In the genomic region with DNA sequence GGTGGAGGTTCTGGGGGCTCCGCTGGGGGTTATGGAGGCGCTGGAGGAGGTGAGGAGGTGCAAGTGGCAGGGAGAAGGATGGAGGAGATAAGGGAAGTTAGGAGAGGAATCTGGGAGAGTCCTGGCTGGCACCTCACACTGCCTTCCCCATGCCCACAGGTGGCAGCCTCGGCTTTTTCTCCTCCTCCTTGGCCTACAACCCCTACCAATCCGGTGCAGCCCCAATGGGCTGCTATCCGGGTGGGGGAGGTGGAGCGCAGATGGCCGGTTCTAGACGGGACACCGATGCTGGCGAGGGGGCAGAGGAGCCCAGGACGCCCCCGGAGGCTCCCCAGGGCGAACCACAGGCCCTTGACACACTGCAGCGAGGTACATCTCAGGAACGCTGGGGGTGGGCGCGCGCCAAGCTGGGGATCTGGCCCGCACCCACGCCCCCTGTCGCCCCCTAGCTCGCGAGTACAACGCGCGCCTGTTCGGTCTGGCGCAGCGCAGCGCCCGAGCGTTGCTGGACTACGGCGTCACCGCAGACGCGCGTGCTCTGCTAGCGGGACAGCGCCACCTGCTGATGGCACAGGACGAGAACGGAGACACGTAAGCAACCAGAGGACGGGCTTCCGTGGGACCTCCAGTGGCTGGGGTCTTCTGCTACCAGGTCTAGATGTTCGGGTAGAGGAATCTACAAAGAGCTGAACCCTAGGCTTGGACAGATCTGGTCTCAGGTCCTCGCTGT, we compare ENCODE assay signal across 7 mouse cellular contexts. TPM values are rescaled to one million over a fixed set of nuclear protein-coding genes. Genes with fewer than 3 reads are reported as not detected.
DNase-seq lines count a peak whose midpoint lies in the region; ATAC-seq lines count a peak whose summit lies in the region.

No protein-coding gene starts in this region.

- H3K9me3 ChIP-seq in intestine, embryonic 15.5 days, result no peaks in the 10 kb centered on the region
- no peaks in the 10 kb centered on the region for H3K9me3 ChIP-seq in limb, embryonic 10.5 days (replicated peaks)
- H3K9me3 ChIP-seq in midbrain, embryonic 12.5 days, result no peaks in the 10 kb centered on the region

- H3K4me1 ChIP-seq in intestine, embryonic 15.5 days (replicated peaks), result peaks cover 22% of the 10 kb centered on the region
- H3K4me1 ChIP-seq in limb, embryonic 10.5 days, result peaks cover 39% of the 10 kb centered on the region
- H3K4me1 ChIP-seq in midbrain, embryonic 12.5 days, result peaks cover 26% of the 10 kb centered on the region

- 4% methylated on average over 47 of the region's 47 CpGs for WGBS in intestine, embryonic 15.5 days
- 2% methylated on average over 47 of the region's 47 CpGs for WGBS in limb, embryonic 10.5 days
- 1% methylated on average over 47 of the region's 47 CpGs for WGBS in midbrain, embryonic 12.5 days

- peak; percentile 19; the same call in 1 of the 2 replicates for ATAC-seq in intestine, embryonic 15.5 days
- peak; percentile 21; the same call in 1 of the 2 replicates for ATAC-seq in midbrain, embryonic 12.5 days (ENCODE audit: low FRiP score, low read depth)

- H3K36me3 ChIP-seq in intestine, embryonic 15.5 days, result peaks cover 12% of the 10 kb centered on the region
- peaks cover 27% of the 10 kb centered on the region for H3K36me3 ChIP-seq in limb, embryonic 10.5 days
- no peaks in the 10 kb centered on the region for H3K36me3 ChIP-seq in midbrain, embryonic 12.5 days

- intact Hi-C loops in gastrocnemius, postnatal 36 days (cut with DNase I), result loop anchor here (5.0 kb wide), 1 partner anchor 222 kb away; no protein-coding TSS in a partner anchor

- peak overlapping the region; percentile 90 for H3K4me2 ChIP-seq in intestine, embryonic 15.5 days (replicated peaks)
- peak overlapping the region; percentile 66 for H3K4me2 ChIP-seq in midbrain, embryonic 12.5 days (replicated peaks)

- H3K27me3 ChIP-seq in intestine, embryonic 15.5 days (replicated peaks), result no peaks in the 10 kb centered on the region
- H3K27me3 ChIP-seq in limb, embryonic 10.5 days (ENCODE audit: low read depth, poor library complexity, severe bottlenecking), result peaks cover 79% of the 10 kb centered on the region
- H3K27me3 ChIP-seq in midbrain, embryonic 12.5 days, result peaks cover 82% of the 10 kb centered on the region

- H3K9ac ChIP-seq in intestine, embryonic 15.5 days, result peak overlapping the region; percentile 43
- peak overlapping the region; percentile 55; the same call in 1 of the 2 replicates for H3K9ac ChIP-seq in midbrain, embryonic 12.5 days (replicated peaks)

- H3K27ac ChIP-seq in intestine, embryonic 15.5 days, result no peak overlapping the region
- H3K27ac ChIP-seq in limb, embryonic 10.5 days, result peak overlapping the region; percentile 66
- no peak overlapping the region for H3K27ac ChIP-seq in midbrain, embryonic 12.5 days (replicated peaks)

- peak overlapping the region; percentile 38 for H3K4me3 ChIP-seq in intestine, embryonic 15.5 days (replicated peaks)
- H3K4me3 ChIP-seq in limb, embryonic 10.5 days, result peak overlapping the region; percentile 52
- peak overlapping the region; percentile 40 for H3K4me3 ChIP-seq in midbrain, embryonic 12.5 days

- DNase-seq in adrenal gland, postnatal 14 days, result peak; percentile 89
- DNase-seq in embryo, embryonic 10.5 days (ENCODE audit: low spot score), result peak; percentile 93
- peak; percentile 76 to 78 for DNase-seq in gastrocnemius, postnatal 36 days
- DNase-seq in limb, embryonic 10.5 days (ENCODE audit: low spot score), result peak; percentile 92
- peak; percentile 70 for DNase-seq in spleen, adult 12 weeks (ENCODE audit: low spot score)

RNA-seq across cellular contexts. Expression of gene Nfkb2, which starts 4.8 kb away (rescaled TPM):
- total RNA-seq in adrenal gland, postnatal 14 days (2021), result 28.3 and 34.1 TPM in 2 replicates
- 1 to 10 TPM; 7.3 to 8.6 TPM for total RNA-seq in gastrocnemius, postnatal 36 days (2021)
- 10.0 and 10.3 TPM in 2 replicates for polyA plus RNA-seq in intestine, embryonic 15.5 days (2015; fragmentation: Nextera tagmentation; extraction: Ambion mirVana)
- 4.5 and 5.8 TPM in 2 replicates for polyA plus RNA-seq in limb, embryonic 10.5 days (2016; fragmentation: Nextera tagmentation; extraction: Ambion mirVana)
- 3.6 and 4.2 TPM in 2 replicates for polyA plus RNA-seq in midbrain, embryonic 12.5 days (2016; fragmentation: Nextera tagmentation; extraction: Ambion mirVana)

RNA-seq across cellular contexts. Expression of gene Psd, which starts 18.1 kb away (rescaled TPM):
- 6.0 and 9.3 TPM in 2 replicates for total RNA-seq in adrenal gland, postnatal 14 days (2021)
- total RNA-seq in gastrocnemius, postnatal 36 days (2021), result under 1 TPM; 0.51 to 0.62 TPM
- 34.8 and 36.2 TPM in 2 replicates for polyA plus RNA-seq in intestine, embryonic 15.5 days (2015; fragmentation: Nextera tagmentation; extraction: Ambion mirVana)
- 1.4 and 1.8 TPM in 2 replicates for polyA plus RNA-seq in limb, embryonic 10.5 days (2016; fragmentation: Nextera tagmentation; extraction: Ambion mirVana)
- polyA plus RNA-seq in midbrain, embryonic 12.5 days (2016; fragmentation: Nextera tagmentation; extraction: Ambion mirVana), result 31.4 and 31.9 TPM in 2 replicates

RNA-seq across cellular contexts. Expression of gene Fbxl15, which starts 19.1 kb away (rescaled TPM):
- total RNA-seq in adrenal gland, postnatal 14 days (2021), result 8.2 and 8.7 TPM in 2 replicates
- total RNA-seq in gastrocnemius, postnatal 36 days (2021), result 1 to 10 TPM; 2.7 to 2.9 TPM
- 15.6 and 16.7 TPM in 2 replicates for polyA plus RNA-seq in intestine, embryonic 15.5 days (2015; fragmentation: Nextera tagmentation; extraction: Ambion mirVana)
- 12.2 and 13.0 TPM in 2 replicates for polyA plus RNA-seq in limb, embryonic 10.5 days (2016; fragmentation: Nextera tagmentation; extraction: Ambion mirVana)
- 27.6 and 32.6 TPM in 2 replicates for polyA plus RNA-seq in midbrain, embryonic 12.5 days (2016; fragmentation: Nextera tagmentation; extraction: Ambion mirVana)

RNA-seq across cellular contexts. Expression of gene Cuedc2, which starts 29.6 kb away (rescaled TPM):
- 71.8 and 77.5 TPM in 2 replicates for total RNA-seq in adrenal gland, postnatal 14 days (2021)
- 10 to 100 TPM; 55.9 to 56.4 TPM for total RNA-seq in gastrocnemius, postnatal 36 days (2021)
- polyA plus RNA-seq in intestine, embryonic 15.5 days (2015; fragmentation: Nextera tagmentation; extraction: Ambion mirVana), result 126 and 138 TPM in 2 replicates
- 150 and 183 TPM in 2 replicates for polyA plus RNA-seq in limb, embryonic 10.5 days (2016; fragmentation: Nextera tagmentation; extraction: Ambion mirVana)
- 228 and 237 TPM in 2 replicates for polyA plus RNA-seq in midbrain, embryonic 12.5 days (2016; fragmentation: Nextera tagmentation; extraction: Ambion mirVana)

RNA-seq across cellular contexts. Expression of gene Mfsd13a, which starts 32.0 kb away (rescaled TPM):
- 5.1 and 5.4 TPM in 2 replicates for total RNA-seq in adrenal gland, postnatal 14 days (2021)
- total RNA-seq in gastrocnemius, postnatal 36 days (2021), result 1 to 10 TPM in 1 of 2 experiments, under 1 TPM in 1; 0.79 to 1.1 TPM
- 13.5 and 14.2 TPM in 2 replicates for polyA plus RNA-seq in intestine, embryonic 15.5 days (2015; fragmentation: Nextera tagmentation; extraction: Ambion mirVana)
- 7.7 and 8.1 TPM in 2 replicates for polyA plus RNA-seq in limb, embryonic 10.5 days (2016; fragmentation: Nextera tagmentation; extraction: Ambion mirVana)
- polyA plus RNA-seq in midbrain, embryonic 12.5 days (2016; fragmentation: Nextera tagmentation; extraction: Ambion mirVana), result 6.5 and 7.1 TPM in 2 replicates

Comparison
In these comparisons a context has a peak if more than half of its experiments do, and no peak if none do; other contexts are left out.
1. RNA of gene Psd, which starts 18.1 kb away (polyA plus RNA-seq): 34.8 to 36.2 TPM in intestine, embryonic 15.5 days and 31.4 to 31.9 TPM in midbrain, embryonic 12.5 days; 1.4 to 1.8 TPM in limb, embryonic 10.5 days; every median in the first group is over 10 times any median in the second.
2. Peak in every context shown above with its lines, with median percentiles within 50 percentile points of each other: DNase-seq and H3K4me3 ChIP-seq.